Mouse (Mus musculus): ENCODE data around the gene N4bp2.

DNA sequence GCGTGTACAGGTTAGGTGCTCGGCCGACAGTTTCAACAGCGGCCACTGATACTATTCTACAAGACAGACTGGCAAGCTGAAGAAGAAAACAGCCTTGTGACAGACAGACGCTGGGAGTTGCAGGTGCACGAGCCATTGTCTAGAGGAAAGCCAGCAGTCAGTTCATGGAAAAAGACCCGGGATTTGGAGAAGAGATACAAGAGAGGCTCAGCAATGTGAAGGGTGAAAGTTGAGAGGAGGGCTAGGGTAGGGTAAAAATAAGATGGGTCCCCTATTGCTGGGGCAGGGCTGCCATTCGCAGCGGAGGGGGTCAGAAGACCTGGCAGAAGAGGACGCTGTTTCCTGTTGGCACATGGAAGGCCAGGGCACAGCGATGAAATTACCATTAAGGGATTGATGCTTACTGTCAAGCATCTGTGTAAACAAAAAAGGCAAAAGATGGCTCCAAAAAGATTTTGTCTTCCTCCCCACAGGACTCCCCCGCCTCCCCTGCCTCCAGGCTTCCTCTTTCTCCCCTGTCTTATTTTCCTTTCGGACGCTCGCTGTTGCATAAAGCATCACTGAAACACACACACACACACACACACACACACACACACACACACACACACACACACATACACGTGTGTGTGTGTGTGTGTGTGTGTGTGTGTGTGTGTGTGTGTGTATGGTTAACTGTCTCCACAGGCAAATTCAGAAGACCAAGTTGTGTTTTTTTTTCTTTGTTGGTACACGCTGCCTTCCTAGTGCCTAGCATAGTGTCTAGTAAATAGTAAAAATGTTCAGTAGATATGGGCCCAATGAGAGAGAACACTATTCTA lies 93.5 kb downstream of the N4bp2 start:
- TF ChIP-seq GATA1 (IDR thresholded peaks at IDR 0.05; ENCODE audit: borderline replicate concordance, low read length): no peak
- no peak for TF ChIP-seq FLI1 (IDR thresholded peaks at IDR 0.05; ENCODE audit: low read length)

All from megakaryocyte, embryonic 14.5 days (primary cell).